Mouse (Mus musculus): ENCODE data around the gene Olfr957.

Olfr957 gene

DNA sequence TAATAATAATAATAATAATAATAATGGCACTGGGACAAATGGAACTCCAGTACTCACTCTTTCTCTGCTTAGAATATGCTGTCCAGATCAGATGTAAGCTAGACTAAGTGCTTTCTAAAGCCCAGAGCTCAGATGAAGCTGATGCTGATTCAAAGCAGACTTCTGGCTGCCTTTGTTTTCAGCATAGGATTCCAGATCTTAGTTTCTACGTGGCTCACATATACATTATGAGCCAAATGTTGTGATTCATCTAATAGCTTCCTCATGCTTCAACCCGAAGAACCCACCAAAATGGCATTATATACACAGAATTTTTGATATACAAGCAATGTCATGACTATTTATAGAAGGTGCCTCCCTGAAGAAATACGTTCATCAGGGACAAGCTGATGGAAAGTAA, at the start of gene Olfr957:
Olfr957 (minus strand) TSS at position 279 of the 400 bp plus-strand sequence.
- no peak for DNase-seq

DNA sequence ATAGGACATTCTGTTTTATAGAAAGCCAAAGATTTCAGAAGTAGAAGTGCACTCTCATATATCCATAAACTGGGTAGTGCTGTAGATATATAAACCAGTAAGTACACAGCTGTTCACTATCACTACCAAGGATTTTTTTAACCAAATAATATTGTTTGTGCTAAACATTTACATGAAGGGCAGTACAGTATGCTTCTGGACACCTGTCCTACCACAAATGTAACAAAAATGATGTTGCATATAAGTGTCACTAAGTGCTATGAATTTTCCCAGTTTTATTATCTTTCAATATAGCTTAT, 42.7 kb upstream of the Olfr957 start:
- DNase-seq: no peak

DNA sequence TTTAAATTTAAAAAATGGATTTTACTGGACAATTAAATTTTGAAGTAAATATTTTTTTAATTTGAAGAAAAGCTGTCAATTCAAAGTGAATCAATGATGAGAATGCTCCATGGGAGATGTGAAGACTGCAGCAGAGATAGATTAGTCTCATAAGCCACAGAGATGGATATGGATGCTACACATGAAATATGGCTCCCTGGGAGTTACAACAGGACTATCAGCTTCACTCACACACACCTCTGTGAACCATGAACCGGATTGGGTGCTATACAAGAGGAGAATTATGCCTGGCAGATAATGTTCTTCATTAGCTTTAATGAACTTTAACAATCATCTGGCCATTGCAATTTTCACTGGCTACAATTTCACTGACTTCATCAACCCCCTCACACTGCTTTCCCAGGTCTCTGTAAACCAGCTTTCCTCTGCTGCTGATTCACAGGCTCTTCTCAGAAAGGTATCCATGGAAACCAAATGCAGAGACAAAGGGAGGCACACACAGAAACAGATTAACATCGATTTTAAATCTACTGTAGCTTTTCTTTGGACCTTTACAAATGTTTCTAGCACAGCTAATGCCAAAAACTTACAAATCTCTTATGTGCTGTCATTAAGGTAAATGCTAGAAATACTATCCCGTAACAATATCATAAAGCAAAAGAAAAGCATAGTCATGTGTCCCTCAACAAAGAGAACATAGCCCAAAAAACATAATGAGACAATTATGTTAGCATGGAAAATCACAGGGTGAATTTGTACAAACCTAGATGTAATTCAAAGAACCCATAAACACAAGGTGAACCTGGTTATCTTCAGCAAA, 42.1 kb upstream of the Olfr957 start:
- DNase-seq: peak; percentile 31

DNA sequence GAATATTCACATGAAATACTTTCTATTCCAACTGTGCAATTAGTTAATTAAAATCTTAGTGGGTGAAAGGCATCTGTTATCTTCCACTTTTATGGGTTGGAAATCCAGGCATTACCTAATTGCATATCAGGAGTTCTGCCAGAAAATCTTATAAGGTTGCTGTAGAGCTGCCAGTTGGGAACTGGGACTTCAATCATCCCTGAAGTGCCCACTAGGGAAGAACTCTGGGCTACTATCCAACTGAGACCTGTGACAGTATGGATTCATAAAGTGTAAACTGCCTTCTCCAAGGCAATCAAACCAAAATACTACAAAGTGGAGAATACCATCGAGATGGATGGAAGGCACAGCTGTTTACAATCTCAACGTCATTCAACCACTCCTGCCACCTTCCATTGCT, 38.3 kb upstream of the Olfr957 start, which contains the start of gene Olfr958:
Olfr958 (minus strand) TSS at position 109 of the 400 bp plus-strand sequence.
- no peak for DNase-seq

DNA sequence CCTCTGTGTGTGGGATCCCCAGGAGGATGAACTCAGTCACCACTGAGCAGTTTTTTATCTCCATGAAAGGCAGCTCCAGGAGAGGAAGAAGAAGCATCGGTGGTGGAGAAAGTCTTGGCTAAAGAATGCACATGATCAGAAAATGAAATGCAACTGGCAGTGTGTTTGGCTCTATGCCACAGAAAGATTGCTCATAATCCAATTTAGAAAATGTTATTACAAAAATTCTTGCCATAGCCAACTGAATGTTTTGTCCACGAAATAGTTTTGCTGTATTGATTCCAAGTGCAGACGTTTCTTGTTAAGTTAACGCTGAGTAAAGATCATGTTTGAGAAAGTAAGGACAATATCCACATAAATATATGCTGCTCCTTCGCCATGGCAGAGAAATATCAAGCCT, 35.2 kb upstream of the Olfr957 start:
- no peak for DNase-seq

DNA sequence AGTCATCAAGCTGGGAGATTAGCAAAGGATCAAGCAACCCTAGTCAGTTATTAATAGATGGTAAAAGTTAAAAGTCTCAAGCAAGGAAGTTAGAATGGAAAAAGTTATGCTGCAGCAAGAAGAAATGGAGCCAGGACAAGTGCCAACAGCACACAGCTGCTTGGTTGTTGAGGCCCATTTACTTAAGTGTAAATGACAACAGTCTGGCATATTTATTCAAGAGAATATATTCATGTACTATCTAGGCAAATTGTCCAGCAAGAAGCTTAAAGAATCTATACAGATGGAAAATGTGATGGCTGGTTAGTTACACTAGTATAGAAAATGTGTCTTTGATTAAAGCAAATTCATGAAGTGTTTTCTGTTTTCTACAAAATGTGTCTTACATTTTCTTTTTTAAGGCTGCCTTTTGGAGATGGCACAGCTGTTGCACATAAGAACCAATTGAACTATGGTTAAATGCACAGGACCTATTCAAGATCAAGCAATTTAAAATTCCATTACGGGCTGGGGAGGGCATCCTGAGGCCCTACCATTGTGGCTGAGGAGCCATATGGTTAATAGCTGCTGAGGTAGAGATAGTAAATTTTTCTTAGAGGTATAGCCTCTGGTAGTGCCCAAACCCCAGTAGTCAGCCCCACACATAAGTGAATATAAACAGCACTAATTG, 8.1 kb upstream of the Olfr957 start:
- no peak for DNase-seq

DNA sequence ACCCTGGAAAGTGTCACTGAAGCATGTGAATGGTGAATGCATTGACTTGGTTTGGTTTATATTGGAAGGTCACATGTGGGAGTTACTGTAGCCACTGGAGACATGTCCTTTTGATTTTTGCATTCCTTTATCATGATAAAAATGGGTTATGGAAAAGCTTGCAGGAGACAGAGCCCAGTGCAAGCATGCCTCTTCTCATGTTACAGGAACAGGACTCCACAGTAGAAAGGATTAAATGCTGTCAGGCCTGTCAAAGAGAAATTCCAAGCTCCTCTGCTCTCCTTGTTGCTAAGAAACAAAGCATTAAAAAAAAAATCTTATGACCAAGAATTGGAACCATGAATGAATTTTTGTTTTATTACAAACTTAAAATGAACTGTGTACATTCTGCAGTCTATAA, 3.0 kb upstream of the Olfr957 start:
- DNase-seq: no peak

DNA sequence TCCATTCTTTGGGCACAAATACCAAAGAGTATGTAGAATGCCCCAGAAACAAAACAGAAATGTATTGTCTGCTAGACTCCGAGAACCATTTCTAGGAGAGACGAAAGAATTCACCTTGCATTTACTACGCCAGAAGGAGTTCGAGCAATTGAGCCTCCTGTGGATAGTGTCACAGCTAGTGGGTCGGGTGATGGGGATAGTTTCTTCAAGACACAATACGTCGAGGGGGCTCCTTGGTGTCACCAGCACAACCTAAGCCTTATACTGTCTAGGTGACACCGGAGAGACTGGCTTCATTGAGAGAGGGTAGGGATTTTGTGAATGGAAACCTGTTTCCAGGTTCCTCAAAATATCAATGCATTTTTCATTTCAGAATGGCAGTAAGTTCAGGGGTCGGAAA, 6.2 kb downstream of the Olfr957 start:
- DNase-seq: no peak

DNA sequence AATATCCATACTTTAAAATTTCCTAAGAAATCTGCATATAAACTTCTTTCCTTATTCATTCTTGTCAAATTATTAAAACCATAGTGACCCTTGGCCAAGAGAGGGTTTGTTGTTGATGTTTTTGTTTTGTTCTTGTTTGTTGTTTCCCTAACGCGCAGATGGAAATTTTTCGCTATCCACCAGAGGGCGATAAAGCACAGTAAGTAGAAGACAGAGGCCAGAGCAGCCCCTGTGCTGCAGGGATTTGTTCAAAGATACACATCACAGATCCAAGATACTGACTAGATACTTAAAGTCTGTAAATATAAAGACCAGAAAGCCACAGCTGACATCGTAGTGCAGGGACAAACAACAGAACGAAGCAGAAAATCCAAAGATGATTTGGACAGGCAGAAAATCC, 6.6 kb downstream of the Olfr957 start:
- peak; percentile 32 for DNase-seq

DNA sequence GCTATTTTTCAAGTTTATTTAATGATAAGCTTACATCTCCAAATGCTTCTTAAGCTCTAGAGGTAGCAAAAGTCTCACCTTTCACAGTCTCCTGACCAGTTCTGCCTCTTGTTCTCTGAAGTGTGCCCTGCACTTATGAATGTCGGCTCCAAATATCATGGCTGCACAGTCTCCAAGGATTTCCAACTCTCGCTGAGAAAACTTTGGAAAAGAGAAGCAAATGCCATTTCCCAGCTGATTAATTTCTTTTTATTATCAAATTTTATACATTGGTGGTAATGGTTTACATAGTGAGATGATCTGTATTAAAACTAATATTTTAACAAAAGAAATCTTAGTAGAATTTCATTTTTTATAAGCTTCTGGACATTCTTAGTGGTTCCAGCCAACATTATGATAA, 21.7 kb downstream of the Olfr957 start, which contains the start of gene Olfr44:
Olfr44 (minus strand) TSS at position 101 of the 400 bp plus-strand sequence.
- DNase-seq: no peak

DNA sequence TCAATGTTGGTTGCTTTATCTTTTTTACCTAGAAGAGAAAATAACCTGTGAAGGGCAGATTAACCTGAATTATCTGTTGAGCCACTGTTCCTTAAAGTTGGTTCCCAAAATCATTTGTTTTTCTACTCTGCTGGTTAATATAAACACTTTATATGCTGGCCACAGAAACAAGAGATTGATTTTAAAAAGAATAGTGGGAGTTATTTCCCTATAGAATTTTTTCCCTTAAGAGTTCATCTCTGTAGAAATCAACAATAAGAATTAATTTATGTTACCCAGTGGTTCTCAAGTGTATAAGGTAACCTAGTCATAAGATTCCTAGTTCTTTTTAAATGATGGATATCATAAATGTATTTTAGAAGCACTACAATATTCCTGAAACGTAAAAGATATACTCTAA, 43.8 kb downstream of the Olfr957 start, which contains the start of gene Olfr955:
Olfr955 (minus strand) TSS at position 101 of the 400 bp plus-strand sequence.
- DNase-seq: no peak
